Mouse (Mus musculus): ENCODE measurements at regions not wholly inside any gene's neighbourhood (a gene's known extent, or its start where the extent isn't known, plus 50 kb on each side); places are given as distances from the start of the nearest gene placed in this dataset.
A peak's percentile ranks its signal among the peaks of the same experiment; 100 is the strongest.

GRCm38 (mm10) chr11:32136066-32136465 is 64.0 kb downstream of the Il9r start:
- DNase-seq, result no peak

GRCm38 (mm10) chr11:32133996-32134395 is 66.1 kb downstream of the Il9r start:
- no peak for DNase-seq

- peak in 1 of 2 experiments; percentile 53 for DNase-seq
Observed at GRCm38 (mm10) chr11:32132008-32132615, 68.0 kb downstream of the Il9r start.

- no peak for DNase-seq
Observed at GRCm38 (mm10) chr11:32128551-32128950, 71.5 kb downstream of the Il9r start.

GRCm38 (mm10) chr11:32128018-32128417 is 72.1 kb downstream of the Il9r start:
- no peak for DNase-seq

DNA sequence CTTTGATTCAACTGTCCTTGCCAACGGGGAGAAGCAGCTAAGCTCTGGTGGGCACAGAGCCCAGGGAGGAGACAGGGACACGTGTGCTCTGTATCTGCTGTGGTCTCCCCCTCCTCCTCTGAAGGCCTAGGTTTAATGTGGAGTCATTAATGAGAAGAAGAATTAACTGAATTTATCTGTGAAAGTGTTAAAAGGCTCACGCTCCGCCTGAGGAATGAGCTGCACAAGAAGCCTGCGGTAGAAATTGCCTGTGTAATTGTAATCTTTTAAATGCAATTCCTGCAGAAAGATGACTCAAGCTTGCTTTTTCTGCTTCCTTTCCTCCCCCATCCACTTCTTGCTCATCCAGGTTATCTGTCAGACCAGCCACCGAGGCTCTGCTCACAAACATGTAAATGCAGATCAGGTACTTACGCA is 72.7 kb downstream of the Il9r start:
- no peak for DNase-seq

- no peak for DNase-seq
Observed at GRCm38 (mm10) chr11:32126786-32127185, 73.3 kb downstream of the Il9r start.

- no peak for DNase-seq
Observed at GRCm38 (mm10) chr11:32126311-32126698, 73.8 kb downstream of the Il9r start.

DNA sequence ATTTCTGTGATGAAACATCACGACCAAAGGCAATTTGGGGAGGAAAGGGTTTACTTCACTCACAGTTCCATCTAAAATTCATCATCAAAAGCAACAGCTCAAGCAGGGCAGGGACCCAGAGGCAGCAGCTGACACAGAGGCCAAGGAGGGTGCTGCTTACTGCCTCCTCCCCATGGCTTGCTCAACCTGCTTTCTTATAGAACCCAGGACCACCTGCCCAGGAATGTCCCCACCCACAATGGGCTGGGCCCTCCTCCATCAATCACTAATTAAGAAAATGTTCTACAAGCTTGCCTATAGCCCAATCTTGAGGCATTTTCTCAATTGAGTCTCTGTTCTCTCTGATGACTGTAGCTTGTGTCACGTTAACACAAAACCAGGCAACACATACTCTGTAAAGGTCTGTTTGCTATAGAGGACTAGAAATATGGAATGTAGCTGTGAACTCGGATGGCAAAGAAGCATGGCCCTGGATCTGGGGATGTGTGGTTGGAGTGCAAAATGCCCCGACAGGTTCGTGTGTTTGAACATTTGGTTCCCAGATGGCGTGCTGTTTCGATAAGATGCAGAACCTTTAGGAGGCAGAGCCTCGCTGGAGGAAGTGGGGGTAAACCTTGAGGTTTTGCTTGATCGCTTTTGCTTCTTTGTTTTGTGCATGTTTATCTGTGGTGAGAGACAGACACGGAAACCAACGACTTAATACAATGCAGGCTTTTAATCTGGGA is 74.3 kb downstream of the Il9r start:
- DNase-seq, result no peak

DNA sequence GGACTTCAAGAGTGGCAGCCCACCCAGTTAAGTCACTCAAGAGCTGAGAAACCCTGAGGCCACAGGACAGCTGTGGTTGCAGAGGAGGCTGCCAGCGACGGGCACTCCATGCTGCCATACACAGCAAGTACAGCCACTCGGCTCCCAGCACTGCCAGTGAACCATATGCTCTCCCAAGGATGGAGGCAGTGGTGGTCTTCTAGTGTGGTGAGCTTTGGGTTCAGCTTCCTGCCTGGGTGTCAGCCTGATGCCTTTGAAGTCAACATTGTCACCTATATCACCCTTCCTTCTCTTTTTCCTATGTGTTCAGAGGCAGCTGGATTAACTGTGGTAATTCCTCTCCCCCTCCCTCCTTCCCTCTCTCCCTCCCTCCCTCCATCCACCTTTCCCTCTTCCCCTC is 79.5 kb downstream of the Il9r start:
- no peak for DNase-seq

DNA sequence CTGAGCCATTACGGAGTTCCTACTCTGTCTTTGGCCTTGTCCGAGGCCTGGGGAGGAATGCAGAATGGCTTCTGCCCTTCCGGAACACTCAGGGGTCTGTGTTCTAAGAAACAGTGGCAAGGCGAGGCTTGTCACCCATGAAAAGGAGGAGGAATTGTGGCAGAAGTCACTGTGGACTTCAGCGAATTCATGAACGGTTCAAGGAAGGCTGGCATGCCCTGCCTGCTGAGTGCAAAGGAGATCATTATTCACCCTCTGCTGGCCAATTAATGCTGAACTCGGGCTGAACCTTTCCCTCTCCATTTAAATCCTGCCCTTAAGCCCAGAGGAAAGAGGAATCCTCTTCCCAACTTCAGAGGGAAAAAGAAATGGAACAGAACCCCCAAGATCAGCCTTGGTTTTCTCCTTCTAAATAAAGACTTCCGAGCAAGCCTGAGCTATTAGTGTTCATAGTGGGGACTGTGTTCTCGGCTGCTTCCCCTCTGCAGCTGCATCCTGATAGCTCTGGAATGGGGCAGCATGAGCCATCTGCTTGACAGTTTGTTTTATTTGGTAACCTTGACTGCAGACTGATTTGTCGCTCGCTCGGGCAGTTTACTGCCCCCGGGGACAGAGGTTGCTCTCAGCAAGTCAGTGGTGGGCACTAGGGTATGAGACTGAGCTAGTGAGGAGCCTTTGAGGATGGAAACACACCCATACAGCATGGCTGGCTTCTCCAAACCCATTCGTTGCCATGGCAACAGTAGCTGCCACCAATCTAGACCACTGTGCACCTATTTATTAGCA is 81.0 kb downstream of the Il9r start:
- peak; percentile 13 to 42 for DNase-seq

GRCm38 (mm10) chr11:32117930-32118329 is 82.1 kb downstream of the Il9r start:
- DNase-seq, result no peak

GRCm38 (mm10) chr11:32113118-32113826 is 86.8 kb downstream of the Il9r start:
- DNase-seq, result no peak

GRCm38 (mm10) chr11:32112521-32112920 is 87.6 kb downstream of the Il9r start:
- no peak for DNase-seq

GRCm38 (mm10) chr11:32111841-32112240 is 88.2 kb downstream of the Il9r start:
- DNase-seq, result no peak

DNA sequence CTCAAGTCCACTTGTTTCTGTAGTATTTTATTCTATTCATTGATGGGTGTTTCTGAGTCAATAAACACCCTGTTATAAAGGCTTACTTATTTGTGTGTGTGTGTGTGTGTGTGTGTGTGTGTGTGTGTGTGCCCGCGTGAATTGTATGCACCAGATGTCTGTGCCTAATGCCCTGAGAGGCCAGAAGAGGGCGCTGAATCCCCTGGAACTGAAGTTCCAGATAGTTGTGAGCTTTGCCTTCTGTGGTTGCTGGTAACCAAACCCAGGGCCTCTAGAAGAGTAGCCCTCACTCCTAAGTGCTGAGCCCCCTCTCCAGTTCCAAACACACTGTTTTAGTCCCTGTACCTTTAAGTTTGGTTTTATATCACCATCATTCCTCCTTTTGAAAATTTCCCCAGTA is 90.2 kb downstream of the Il9r start:
- no peak for DNase-seq

Data from kidney, postnatal 36 days (tissue).